Mouse (Mus musculus): Measurements from ENCODE around the gene Krtap5-4.
"Not testable (repeated sequence)": the region's sequence is repeated elsewhere in the genome, so short reads cannot be mapped to it uniquely, and the experiment has no call there.

The Krtap5-4 gene

DNA sequence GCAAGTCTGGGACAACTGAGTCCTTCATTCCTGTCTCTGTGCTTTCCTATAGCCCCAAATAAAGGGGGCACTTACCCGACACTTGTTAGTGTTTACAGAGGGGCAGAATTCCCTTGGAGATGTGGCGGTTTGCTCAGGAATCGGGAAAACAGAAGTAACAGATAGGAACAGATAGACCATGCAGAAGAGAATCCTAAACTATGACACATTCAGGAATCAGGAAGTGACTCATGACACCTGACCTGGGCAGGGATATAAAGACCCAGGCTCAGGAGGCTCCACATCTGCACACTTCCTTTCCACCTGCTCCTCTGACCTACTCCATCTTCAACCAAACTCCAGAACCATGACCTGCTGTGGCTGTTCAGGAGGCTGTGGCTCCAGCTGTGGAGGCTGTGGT lies at the start of gene Krtap5-4:
Gene Krtap5-4, plus strand, starts transcription at position 301 of the 400 bp plus-strand sequence.
- DNase-seq: no peak

DNA sequence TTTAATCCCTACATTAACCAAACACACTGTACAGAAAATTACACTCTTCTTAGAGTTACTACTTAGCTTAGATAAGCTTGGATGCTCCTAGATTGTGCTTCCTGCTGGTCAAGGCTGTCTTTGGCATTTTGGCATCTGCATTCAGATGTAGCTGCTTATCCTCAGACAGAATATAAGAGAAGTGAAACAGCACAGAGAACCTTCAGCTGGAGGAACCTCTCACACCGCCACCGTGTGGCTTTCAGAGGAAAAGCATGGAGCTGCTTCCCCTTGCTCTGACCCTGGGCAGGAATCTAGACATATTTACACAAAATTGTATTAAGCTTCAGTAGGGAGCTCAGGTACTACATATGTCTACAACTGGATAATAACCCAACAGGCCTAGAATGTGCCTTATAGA lies 47.8 kb upstream of the Krtap5-4 start:
- DNase-seq: peak in 1 of 2 experiments; percentile 25

DNA sequence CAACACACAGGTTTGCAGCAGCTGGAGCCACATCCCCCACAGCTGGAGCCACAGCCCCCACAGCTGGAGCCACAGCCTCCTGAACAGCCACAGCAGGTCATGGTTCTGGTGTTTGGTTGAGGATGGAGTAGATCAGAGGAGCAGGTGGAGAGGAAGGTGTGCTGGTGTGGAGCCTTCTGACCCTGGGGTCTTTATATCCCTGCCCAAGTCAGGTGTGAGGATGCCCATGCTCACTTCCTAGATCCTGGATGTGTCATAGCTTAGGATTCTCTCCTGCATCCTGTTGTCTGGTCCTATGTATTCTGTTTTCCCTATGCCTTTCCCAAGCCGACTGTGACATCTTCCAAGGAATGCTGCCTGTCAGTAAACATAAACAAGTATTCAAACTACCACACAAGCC lies 45.1 kb upstream of the Krtap5-4 start, which contains the start of gene Gm2431:
Gene Gm2431, minus strand, starts transcription at position 101 of the 400 bp plus-strand sequence.
- DNase-seq: not testable (repeated sequence)

DNA sequence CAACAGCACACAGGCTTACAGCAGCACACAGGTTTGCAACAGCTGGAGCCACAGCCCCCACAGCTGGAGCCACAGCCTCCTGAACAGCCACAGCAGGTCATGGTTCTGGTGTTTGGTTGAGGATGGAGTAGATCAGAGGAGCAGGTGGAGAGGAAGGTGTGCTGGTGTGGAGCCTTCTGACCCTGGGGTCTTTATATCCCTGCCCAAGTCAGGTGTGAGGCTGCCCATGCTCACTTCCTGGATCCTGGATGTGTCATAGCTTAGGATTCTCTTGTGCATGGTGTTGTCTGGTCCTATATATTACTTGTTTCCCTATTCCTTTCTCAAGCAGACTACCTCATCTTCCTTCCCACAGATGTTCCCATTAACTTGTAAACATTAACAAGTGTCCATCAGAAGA lies 29.1 kb upstream of the Krtap5-4 start, which contains the start of gene Gm4559:
Gene Gm4559, minus strand, starts transcription at position 101 of the 400 bp plus-strand sequence.
- DNase-seq: not testable (repeated sequence)

DNA sequence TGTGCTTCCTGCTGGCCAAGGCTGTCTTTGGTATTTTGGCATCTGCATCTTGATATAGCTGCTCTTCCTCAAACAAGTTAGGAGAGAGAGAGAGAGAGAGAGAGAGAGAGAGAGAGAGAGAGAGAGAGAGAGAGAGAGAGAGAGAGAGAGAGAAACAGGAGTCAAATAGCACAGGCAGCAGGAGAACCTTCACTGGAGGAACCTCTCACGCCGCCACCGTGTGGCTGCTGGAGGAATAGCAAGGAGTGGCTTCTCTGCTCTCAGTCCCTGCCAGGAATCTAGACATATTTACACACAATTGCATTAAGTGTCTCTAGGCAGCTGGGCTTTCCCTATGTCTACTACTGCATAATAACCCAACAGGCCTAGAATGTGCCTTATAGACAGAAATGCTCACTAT lies 25.2 kb upstream of the Krtap5-4 start:
- peak; percentile 28 to 60 for DNase-seq

DNA sequence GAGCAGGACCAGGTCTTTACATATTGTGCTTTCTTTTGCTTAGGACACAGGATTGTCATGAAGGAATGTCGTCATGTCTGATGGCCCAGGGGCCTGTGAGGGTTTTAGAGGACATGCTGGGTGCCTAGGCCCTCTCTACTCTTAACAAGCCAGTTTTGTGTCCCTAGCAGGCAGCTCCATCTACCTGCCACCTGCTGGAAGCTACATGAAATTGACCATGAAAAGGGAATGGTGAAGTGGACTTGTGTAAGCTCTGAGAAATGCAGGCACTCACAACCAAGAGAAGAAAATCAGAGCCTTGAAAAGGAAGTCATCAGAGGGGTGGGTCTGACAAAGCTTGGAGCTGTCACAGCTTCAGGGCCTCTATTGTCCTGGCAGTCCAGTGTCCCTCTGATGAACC lies 24.1 kb upstream of the Krtap5-4 start:
- DNase-seq: not testable (repeated sequence)

DNA sequence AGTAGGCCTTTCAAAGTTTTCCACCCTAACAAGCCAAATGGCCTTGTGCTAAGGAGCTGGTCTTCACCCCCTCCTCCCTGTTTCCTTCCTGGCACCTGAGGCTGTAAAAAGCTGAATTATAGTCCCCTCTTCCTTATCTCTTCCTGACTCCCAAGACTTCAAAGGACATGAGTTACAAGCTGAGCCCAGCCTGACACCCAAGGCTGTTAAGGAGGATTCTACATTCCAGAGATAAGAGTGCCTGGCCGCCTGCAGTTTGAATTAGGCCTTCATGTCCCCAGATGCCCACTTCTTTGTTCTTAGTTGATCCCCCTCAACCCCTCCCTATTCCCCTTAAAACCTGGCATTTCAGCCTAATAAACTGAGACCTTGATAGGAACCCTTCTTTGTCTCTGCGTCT lies 20.5 kb upstream of the Krtap5-4 start:
- peak; percentile 5 to 12 for DNase-seq

DNA sequence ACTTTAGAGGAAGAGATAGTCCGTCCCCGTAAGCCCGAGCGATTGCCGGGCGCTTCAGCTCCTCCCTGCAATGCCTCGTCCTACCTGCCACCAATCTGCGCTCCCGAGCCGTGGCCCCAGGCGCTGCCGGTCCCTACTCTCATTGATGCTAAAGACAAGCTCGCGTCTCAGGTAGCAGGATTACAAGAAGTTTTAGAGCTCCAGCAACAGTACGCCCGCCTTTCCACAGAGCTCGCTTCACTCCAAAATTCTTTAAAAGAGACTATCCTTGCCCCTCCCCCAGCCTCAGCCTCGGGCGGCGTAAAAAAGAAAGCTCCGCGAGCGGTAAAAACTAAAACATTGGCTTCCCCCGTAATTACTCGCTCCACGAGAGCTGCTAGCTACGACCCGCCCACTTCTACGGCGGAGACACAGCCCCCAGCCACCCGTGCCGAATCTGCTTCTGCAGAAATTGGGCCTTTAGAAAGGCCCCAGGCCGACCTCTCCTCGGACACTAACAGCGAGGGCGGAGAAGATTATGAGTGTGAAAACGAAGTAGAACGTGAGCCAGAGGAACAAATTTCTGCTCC lies 19.2 kb upstream of the Krtap5-4 start:
- DNase-seq: peak; percentile 41 to 47

DNA sequence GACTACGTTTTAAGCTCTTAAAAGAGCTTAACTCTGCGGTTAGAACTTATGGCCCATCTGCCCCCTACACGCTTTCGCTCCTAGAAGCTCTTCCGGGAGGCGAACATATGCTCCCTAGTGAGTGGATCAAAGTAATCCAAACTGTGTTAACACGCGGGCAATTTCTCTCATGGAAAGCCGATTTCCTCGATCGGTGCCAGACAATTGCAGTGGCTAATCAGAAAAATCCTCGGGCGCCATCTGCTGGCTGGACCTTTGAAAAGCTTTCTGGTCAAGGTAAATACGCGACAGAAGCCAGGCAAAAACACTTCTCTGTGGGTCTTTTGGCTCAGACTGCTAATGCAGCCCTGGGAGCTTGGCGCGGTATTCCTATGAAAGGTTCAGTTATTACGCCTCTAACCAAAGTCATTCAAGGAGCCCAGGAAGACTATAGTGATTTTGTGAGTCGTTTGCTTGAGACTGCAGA lies 18.7 kb upstream of the Krtap5-4 start:
- DNase-seq: peak; percentile 87 to 95

DNA sequence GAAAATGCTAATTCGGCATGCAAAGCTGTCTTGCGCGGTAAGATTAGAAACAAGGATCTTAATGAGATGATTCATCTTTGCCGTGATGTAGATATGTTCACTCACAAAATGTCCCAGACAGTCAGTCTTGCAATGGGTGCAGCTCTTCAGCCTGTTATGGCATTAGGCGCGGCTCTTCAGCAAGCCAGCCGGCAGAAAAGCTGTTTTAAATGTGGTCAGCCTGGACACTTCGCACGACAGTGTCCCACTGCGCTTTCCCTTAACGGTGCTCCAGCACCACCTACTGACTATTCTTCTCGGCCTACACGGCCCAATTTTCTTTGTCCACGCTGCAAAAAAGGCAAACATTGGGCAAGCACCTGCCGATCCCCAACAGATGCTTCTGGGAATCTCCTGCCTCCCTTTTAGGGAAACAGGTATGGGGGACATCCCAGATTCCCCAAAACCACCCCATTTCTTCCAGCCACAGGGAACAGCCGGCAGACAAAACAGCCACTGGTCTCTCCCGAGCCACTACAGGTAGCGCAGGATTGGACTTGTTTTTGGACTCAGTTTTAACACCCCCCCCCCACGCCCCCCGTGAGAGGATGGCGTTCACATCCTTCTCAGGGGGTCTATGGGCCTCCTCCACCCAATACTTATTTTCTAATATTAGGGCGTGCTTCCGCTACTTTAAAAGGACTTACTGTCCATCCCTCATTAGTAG lies 18.1 kb upstream of the Krtap5-4 start:
- peak; percentile 21 to 29 for DNase-seq

DNA sequence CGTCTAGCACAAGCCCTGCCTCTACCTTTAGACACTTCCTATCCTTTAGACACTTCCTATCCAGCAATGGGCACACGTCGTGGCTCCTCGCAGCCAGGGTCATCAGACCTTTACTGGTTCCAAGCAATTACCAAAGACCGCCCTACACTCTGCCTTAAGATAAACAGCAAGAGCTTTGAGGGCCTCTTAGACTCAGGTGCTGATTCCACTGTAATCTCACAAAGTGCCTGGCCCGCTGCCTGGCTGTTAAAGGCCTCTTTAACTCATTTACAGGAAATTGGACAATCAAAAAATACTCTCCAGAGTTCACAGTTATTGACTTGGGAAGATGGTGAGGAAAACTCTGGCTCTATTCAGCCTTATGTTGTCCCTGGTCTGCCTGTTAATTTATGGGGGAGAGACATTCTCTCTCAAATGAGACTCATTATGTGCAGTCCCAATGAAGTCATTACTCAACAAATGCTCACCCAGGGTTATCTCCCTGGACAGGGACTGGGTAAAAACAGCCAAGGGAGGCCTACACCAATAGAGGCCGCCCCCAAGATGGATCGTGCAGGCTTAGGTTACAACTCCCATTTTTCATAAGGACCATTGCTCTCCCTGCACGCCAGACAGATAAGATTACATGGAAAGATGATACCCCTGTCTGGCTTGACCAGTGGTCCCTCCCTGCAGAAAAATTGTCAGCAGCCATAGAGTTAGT lies 17.3 kb upstream of the Krtap5-4 start:
- DNase-seq: not testable (repeated sequence)

DNA sequence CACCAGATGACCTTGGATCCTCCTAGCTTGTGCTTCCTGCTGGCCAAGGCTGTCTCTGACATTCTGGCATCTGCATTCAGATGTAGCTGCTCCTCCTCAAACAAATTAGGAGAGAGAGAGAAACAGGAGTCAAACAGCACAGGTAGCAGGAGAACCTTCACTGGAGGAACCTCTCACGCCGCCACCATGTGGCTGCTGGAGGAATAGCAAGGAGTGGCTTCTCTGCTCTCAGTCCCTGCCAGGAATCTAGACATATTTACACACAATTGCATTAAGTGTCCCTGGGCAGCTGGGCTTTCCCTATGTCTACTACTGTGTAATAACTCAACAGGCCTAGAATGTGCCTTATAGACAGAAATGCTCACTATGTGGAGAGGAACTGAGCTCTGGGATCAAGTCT lies 9.5 kb upstream of the Krtap5-4 start:
- peak in 1 of 2 experiments; percentile 23 for DNase-seq

DNA sequence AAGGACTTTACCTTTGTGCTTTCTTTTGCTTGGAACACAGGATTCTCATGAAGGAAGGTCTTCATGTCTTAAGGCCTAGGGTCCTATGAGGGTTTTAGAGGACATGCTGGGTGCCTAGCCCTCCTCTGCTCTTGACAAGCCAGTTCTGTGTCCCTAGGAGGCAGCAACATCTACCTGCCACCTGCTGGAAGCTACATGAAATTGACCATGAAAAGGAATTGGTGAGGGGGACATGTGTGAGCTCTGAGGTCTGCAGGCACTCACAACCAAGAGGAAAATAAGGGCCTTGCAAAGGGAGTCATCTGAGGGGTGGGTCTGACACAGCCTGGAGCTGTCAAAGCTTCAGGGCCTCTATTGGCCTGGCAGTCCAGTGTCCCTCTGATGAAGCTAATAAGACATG lies 7.9 kb upstream of the Krtap5-4 start:
- DNase-seq: no peak

DNA sequence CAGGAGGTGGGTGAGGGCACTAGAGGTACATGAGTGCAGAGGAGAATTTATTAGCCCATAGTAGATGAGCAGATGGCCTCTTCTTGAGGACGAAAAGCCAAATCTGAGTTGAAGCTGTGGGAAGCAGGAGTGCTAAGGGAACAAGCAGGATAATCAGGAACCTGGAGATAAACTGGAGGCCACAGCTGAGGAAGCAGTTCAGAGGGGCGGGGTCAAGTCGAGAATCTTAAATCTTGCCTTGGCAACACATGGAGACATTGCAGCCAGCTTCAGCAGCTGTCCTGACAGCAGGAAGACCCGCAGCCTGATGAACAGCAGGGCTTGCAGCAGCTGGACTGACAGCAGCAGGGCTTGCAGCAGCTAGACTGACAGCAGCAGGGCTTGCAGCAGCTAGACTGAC lies 7.2 kb upstream of the Krtap5-4 start:
- not testable (repeated sequence) for DNase-seq

DNA sequence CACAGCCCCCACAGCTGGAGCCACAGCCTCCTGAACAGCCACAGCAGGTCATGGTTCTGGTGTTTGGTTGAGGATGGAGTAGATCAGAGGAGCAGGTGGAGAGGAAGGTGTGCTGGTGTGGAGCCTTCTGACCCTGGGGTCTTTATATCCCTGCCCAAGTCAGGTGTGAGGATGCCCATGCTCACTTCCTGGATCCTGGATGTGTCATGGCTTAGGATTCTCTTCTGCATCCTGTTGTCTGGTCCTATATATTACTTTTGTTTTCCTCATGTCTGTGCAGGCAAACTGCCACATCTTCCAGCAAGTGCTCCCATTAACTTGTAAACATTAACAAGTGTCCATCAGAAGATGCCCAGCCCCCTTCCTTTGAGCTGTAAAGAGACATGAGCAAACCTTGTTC lies 6.3 kb upstream of the Krtap5-4 start, which contains the start of gene Krtap5-1:
Gene Krtap5-1, minus strand, starts transcription at position 101 of the 400 bp plus-strand sequence.
- DNase-seq: not testable (repeated sequence)

DNA sequence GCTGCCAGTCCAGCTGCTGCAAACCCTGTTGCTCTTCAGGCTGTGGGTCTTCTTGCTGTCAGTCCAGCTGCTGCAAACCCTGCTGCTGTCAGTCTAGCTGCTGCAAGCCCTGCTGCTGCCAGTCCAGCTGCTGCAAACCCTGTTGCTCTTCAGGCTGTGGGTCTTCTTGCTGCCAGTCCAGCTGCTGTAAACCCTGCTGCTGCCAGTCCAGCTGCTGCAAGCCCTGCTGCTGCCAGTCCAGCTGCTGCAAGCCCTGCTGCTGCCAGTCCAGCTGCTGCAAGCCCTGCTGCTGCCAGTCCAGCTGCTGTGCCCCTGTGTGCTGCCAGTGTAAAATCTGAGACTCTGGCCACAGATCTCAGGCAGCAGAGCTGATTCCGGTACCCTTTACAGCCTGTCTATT lies 580 bp downstream of the Krtap5-4 start:
- DNase-seq: not testable (repeated sequence)

DNA sequence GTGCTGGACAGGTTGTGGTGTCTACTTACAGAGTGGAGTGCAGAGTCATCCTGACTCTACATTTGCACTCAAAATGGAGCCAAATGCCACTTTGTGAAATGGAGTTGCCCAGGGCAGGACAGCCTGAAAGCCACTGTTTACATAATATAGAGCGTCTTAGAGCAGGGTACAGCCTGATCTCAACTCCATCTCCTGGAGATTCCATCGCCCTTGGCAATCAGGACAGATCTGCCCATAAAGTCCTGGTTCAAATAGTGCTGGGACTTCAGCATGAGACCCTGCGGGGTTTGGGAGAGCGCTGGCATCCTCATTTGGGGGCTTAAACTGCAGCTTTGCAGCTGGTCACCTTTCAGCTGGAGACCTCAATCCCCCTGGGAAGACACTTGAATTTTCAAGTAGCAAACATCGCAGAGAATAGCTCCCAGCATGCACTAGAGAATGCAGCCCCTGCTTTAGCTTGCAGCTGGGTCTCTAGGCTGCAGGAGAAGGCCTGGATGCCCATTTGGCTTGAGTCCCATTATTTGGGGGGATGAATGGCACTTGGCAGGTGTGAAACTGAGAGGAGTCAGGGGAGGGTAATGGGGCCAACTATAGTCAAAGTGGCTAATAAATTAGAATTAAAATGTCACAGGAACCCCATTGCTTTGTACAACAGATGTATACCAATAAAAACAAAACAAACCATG lies 11.4 kb downstream of the Krtap5-4 start:
- no peak for DNase-seq

DNA sequence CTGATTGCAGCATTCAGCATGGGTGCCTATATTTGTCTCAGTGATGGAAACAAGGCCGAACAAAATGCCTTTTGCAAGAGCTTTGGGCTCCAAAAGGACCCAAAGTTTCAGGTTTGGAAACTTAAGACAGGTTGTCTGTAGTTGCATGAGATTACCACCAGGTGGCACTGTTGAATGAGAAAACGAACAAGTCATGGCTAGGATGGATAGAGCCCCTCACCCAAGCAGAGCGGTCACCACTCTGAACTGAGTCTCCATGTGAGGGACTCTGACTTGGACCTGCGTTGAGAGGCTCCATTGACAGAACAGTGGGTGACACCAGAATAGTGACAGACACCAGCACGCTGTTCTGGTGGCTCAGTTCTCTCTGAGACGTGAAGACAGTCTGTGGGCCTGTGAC lies 13.2 kb downstream of the Krtap5-4 start:
- peak in 1 of 2 experiments; percentile 22 for DNase-seq

DNA sequence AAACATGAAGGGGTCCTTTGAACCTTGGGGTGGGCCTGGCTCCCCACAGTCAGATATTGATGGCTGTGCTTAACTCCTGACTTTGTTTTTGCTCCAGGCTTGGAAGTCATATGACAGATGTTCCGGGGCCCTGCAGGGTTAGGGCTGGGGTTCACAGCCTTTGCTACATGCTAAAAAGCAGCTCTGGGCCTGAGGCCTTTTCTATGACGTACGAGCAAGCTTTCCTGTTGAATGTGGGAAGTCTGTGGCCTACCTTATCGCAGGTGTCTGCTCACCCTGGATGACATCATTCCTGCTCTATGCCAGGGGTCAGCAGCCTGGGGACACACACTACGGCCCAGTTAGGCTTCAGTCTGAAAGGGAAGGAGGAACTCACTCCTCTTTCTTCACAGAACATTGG lies 13.9 kb downstream of the Krtap5-4 start:
- no peak for DNase-seq

DNA sequence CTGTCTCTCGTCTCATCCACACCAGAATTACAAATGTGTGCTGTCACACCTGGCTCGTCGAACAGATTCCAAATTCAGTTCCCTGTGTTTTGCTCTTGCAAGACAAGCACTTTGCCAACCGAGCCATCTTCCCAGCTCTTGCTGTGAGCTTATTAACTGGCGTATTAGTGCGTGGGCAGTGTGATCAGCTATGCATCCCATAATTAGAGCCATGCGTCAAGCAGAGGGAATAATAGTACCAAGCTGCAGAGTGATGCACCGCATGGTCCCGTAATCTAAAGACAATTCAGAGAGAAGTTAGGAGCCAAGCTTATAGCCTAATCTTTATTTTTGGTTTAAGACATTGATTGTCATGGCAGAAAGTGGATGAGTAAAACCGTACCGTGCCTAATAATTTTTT lies 15.8 kb downstream of the Krtap5-4 start:
- no peak for DNase-seq

DNA sequence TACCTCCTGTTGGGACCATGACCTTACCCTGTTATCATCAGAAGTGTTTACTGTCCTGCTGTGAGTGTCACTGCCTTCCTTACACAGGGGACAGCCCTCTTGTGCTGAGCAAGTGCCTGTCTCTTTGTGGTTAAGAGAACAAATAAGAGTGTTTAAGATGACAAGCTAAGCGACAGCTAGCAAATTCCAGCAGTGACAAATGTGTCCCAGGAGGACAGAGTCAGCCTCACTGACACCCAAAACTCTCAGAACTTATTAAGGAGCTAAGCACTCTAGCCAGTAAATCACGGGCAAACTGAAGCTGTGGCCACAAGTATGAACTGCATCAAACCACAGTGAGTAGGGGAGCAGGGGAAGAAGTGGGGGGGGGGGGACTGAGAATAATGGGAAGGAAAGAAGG lies 17.6 kb downstream of the Krtap5-4 start:
- DNase-seq: peak in 1 of 2 experiments; percentile 6

DNA sequence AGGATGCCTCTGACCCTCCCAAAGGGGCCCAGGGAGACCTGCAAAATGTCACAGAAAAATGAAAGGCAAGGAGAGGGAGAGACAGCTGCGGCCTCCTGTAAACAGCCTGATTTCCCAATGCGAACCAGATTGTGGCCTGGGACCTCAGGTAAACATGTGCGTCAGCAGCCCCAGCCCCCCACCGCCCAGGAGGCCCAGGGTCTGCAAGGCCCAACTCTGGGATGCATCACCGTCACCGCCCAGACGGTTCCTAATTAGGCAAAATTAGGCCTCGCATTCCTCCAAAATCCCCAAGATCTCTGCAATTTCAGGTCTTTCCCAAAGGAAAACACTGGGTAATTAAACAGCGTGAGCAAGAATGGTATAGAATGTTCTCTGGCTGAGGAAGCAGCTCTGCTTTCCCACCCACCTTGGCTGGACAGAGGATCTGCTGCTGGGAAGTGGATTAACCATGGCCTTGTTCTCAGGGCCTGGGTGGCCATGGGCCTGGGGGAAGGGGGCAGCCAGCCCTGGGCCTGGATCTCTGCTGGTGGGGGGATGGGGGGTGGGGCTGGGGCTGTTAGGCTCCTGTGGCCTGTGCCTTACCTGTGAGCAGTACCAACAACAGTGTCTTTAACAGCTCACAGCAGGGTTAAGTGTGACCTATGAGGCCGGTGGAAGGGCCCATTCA lies 18.4 kb downstream of the Krtap5-4 start:
- not testable (repeated sequence) for DNase-seq

Data from kidney, adult 8-10 months (tissue).